Mouse (Mus musculus) erythroid progenitor cell, adult 5-6 weeks (primary cell): ENCODE data around the gene Rfwd3. TPM values are rescaled to one million over a fixed set of nuclear protein-coding genes. Genes with fewer than 3 reads are reported as not detected.
"Not testable (repeated sequence)": the region's sequence is repeated elsewhere in the genome, so short reads cannot be mapped to it uniquely, and the experiment has no call there.

Experiments used
- ATAC-seq: replicated peaks from 2 replicates; pipeline ENCODE4 v1.8.0; 2016; ENCODE audit warnings: moderate number of reproducible peaks, mild to moderate bottlenecking, moderate TSS enrichment, inconsistent platforms; ENCODE audit not compliant: poor library complexity, low FRiP score, severe bottlenecking
- total RNA-seq, 2 experiments: library from RNA; stranded (forward) in 1 of 2; stranded (reverse) in 1 of 2; fragments of 150-400 nt in 1 of 2; fragments of 186-747, 209-891 nt in 1 of 2; gene quantifications; 2 replicates each; pipeline versions ENCODE4 v1.2.3 to v1.2.4; 2015 to 2017; ENCODE audit warnings: low replicate concordance in 2 of 2

The Rfwd3 gene
- total RNA-seq, 2 experiments from 2014 or later: 127 to 138 TPM

DNA sequence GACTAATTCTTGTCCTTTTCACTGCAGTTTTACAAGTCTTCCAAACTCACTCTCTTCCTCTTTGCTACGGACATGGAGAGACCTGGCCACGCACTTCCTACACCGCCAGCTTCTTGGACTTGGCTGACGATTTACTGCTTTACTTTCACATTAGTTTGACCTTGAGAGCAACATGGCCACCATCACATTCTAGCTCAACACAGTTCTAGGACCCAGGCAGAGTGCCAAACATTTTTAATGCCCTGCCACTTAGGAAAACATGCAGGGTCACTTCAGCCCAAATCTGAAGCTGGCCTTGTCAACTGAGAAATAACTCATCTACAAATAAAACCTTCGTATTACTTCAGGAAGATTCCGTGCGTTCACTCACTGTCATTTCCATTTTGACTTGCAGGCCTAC is 8.3 kb downstream of the Rfwd3 start:
- no peak for ATAC-seq

DNA sequence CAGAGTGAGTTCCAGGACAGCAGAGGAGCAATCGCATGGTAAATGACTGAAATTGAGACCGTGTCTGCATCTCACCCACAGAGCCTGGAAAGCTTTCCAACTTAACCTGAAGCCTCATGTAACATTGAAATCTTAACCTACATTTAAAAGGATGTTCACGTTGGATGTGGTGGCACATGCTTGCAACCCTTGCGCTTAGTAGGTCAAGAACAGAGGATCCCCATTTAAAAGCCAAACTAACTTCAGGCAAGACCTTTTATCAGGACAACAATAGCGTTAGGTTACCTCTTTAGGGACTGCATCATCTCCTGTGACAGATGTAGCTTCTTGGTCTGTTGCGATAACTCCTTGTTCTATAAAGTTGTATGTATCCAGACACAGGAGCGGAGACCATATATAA is 9.4 kb downstream of the Rfwd3 start:
- no peak for ATAC-seq

DNA sequence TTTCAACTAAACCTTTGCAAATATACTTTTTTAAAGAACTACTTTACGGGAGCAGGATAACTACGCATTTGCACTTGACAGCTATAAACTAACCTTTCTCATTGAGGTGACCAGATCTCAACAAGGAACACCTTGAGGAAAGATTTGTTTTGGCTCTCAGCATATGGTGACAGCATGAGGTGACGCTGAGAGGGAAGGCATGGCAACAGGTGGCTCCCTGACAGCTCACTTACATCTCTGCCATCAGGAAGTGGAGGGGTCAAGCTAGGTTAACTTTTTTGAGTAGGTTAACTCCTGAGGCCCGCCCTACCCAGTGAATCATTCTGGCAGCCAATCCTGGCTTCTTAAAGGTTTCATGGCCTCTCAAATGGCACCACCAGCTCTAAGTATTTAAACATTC is 14.4 kb downstream of the Rfwd3 start:
- no peak for ATAC-seq

DNA sequence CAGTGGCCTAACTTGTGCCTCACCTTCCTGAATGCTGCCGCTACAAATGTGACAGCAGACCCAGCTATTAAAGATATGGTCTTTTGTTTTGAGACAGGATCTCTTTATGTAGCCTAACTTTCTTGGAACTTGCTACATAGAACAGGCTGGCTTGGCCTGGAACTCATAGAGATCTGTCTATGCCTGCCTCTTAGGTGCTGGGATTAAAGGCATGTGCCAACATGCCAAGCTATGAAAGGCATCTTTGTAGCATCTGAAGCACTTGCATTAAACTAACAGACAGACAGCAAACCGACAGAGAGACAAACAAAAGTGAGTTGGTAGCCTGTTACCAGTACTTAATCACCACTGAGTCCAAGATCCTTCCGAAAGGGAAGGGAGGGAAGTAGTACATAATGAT is 17.9 kb downstream of the Rfwd3 start:
- ATAC-seq: no peak

DNA sequence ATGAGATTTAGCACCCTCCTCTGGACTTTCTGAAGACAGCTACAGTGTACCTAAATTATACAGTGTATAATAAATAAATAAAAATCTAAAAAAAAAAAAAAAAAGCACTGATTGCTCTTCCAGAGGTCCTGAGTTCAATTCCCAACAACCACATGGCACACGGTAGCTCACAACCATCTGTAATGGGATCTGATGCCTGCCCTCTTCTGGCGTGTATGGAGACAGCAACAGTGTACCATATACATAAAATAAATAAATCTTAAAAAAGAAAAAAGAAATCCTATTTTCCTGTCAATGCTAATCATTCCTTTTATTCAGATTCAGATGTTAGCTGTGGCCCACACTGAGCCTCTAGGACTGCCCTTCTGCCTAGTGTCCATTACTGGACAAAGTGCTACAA is 31.7 kb downstream of the Rfwd3 start:
- ATAC-seq: no peak

DNA sequence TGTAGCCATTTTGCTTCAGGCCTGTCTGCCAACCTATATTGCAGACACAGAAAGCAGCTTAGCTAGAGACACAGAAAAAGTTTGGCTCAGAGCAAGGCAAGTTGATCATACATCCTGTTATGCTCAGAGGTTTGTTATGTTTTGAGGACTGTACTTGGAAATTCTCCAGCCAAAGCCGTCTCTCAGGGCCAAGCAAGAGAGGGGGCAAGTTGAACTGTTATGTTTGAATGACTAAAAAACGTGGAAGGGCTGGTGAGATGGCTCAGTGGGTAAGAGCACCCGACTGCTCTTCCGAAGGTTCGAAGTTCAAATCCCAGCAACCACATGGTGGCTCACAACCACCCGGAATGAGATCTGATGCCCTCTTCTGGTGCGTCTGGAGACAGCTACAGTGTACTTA is 33.9 kb downstream of the Rfwd3 start:
- not testable (repeated sequence) for ATAC-seq

DNA sequence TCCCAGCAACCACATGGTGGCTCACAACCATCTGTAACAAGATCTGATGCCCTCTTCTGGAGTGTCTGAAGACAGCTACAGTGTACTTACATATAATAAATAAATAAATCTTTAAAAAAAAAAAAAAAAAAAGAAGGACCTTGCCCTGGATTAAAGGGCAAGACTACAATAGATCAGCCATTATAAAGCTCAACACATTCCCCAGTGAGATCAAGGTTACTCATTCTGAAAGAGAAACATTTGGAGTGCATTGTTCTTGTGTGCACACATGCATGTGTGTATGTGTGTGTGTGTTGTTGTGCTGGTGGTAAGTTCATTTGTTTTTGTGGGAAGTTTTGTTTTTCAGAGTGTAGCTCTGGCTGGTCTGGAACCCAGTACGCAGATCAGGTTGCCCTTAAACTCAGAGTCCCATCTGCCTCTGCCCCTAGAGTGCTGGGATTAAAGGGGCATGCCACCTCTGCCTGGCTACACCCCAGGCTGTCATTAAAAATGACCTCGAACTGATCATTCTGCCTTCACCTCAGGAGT is 35.3 kb downstream of the Rfwd3 start:
- no peak for ATAC-seq

DNA sequence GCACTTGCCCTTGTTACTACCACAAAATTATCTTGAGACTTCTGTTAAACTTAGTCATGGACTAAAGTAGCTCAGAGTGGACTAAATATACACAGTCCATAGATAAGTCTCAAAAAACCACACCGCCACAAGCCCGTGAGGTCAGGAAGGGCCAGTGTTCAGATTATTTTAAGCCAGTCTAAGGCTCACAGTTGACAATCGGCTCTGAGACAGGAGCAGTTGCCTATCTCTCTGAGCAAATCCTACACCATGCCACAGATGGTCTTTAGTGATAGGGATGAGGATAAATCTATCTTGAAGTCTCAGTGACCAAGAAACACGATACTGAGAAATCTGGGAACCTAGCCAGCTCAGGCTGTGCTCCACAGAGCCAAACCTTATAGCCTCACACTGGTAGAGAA is 38.0 kb downstream of the Rfwd3 start:
- no peak for ATAC-seq

DNA sequence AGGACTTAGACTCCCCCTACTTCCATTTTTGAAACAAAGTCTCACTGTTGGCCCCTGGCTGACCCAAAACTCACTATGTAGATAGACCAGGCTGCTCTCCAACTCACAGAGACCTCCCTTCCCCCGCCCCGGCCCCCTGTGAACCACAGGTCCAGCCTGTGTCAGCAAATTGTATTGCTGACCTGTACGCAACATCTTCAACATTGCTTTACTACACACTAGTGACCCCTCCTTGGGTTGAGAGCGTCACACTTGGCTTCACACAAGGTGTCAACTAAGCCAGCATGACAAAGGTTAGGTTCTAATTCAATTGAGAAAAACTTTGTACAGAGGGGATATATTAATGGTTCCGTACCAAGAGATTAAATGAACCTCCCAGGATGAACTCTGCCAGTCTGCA is 39.8 kb downstream of the Rfwd3 start:
- ATAC-seq: no peak

DNA sequence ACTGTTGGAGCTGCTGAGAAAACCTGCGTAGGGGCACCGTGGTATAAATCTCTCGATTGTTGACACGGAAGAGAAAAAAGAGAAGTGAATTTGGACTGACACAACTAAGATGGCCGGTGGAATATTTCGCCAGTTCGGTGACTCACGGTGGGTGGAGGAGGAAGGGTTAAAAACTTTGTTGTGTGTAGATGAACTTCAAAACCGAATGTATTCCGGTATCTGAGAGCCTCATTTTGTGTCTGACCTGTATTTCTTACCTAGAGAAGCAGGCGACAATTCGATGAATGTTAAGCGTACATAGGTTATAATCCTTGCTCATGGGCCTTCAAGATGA is 40.6 kb downstream of the Rfwd3 start:
- ATAC-seq: no peak

DNA sequence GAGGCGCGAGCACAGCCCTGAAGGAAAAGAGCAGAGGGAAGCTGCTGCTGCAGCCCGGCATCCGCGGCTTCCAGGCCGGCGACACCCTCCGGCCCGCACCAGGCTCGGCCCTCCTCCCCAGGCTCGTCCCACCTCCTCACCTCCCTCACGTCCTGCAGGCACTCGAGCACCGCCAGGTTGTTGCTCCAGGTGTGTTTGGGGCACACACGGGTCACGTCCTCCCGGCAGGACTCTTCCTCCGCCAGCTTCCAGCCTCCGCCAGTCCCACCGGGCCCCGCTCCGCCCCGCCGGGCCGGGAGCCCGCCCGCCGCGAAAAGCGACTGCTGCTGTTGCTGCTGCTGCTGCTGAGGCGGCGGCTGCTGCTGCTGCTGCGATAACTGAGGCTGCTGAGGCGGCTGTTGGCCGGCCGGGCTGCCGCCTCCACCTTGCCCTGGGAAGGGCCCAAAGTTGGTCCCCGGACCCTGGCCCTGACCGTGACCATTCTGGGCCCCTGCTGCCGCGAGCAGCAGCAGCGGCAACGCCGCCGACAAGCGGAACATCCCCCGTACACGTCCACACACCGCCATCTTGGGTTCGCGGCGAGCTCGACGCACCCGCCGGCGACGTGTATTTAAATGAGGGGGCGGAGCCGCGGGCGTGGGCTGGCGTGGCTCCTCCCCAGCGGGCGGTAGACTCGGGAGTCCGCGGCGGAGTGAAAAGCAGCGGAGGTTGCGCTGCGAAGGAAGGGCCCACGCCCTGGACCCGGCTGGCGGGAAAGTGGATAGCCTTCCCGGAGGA is 41.2 kb downstream of the Rfwd3 start, which contains the start of gene Glg1:
Gene Glg1, minus strand, starts transcription at position 586 of the 777 bp plus-strand sequence.
- ATAC-seq: peak; percentile 98

DNA sequence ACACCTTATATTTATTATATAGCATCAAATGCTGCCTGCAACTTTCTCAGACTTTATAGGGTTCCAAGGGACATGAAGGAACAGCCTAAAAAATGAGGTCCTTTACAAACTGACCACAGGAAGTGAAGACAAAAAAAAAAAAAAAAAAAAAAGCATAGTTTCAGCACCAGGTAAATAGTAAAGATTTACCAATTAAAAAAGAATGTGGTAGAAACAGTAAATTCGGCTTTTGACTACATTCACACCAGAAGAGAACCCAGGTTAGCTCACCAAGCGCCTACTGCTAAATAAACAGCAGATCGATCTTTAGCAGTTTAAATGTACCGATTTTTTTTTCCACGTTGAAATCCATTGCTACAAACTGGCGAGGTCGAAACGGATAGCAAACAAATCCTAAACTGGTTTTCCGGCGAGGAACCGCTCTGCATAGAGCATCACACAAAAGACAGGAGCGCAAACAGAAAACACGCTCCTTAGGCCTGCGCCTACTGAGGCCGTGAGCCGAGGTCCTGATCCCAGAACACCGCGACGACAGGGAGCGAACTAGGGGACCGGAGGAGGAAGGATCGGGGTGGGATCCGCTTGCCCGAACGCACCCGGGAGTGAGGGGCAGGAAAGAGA is 41.9 kb downstream of the Rfwd3 start:
- peak; percentile 33 for ATAC-seq

DNA sequence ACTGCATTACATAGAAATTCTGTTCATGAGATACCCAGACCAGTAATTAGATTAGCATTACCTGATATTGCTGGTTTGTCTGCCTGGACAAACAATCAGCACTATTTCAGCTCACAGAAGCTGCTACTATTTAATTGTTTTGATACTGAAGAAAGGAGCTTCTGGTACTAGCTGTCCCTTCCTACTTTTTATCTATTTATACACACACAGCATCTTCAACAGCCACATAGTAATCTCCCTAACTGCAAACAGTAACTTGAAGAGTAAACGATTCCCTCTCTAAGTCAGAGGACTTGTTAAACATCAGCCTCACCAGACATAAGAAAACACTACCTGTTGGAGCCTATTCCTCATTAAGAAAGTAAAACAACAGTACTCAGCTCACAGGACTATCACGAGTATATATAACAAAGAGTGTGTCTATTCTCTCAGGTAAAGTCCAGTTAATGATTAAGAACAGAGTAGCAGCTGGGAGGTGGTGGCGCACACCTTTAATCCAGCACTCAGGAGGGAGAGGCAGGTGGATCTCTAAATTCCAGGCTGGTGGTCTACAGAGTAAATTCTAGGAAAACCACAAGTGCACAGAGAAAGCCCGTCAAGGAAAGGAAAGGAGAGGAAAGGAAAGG is 47.4 kb downstream of the Rfwd3 start:
- ATAC-seq: peak; percentile 49

DNA sequence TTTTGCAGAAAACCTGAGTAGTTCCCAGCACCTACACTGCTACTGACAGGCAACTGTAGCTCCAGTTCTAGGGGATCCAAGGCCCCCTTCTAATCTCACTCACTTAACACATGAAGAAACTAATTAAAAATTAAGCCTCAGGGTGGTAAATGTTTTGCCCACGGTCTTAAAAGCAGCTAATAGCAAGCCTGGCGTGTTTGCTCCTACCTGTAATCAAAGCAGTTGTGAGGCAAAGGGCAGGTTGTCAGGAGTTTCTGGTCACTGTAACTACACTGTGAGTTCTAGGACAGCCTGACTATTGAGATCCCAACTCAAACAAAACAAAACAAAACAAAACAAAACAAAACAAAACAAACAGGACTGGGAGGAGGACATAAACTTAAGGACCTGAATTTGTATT is 49.9 kb downstream of the Rfwd3 start:
- no peak for ATAC-seq

DNA sequence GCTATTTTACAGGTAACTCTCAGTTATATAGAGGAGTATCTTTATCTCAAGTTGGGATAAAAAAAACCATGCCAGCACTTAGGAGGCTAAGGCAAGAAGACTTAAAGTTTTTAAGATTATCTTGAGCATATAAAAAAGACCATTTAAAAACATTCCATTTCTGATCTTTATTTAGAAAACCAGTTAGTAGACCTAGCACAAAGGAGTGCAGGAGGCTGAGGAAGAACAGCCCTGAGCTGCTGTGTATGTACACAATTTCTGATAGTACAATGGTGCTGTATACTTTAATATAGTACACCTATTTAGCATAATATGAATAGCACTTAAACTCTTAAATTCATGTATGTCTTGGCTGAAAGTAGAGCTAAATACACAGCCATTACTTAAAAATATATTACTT is 51.9 kb downstream of the Rfwd3 start:
- ATAC-seq: no peak

DNA sequence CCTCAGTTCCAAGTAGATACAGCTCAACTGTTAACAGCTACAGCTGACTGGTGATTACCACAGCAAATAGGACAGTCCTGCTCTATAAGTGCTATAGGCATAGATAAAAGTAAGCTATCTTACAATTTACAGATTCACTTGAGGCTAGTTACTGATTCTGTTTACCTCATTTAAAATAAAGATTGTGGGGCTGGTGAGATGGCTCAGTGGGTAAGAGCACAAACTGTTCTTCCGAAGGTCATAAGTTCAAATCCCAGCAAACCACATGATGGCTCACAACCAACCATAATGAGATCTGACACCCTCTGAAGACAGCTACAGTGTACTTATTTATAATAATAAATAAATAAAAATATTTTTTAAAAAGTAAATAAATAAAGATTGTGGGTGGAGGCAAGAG is 53.2 kb downstream of the Rfwd3 start:
- ATAC-seq: not testable (repeated sequence)

DNA sequence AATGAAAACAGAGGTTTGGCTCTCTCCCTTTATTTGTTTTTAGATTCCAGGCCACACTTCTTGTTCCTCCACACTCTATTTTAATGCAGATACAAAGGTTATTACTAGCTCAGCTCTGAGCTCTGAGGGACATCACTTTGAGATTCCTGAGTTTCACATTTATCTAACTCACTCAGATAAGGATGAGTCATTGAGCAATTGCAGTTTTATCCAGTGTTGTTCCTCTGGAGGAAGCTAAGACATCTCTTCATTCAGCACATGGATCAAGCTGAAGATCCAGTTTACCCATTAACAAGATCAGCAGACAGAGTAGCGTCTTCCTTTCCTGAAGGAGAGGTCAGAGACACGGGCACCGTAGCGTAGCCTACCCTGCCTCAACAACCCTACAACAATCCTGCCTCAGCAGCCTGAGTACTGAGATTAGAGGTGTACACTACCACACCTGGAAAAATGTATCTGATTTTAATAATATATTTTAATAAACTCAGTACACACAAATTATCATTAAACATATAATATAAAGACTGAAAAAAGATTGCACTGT is 53.7 kb downstream of the Rfwd3 start:
- no peak for ATAC-seq

DNA sequence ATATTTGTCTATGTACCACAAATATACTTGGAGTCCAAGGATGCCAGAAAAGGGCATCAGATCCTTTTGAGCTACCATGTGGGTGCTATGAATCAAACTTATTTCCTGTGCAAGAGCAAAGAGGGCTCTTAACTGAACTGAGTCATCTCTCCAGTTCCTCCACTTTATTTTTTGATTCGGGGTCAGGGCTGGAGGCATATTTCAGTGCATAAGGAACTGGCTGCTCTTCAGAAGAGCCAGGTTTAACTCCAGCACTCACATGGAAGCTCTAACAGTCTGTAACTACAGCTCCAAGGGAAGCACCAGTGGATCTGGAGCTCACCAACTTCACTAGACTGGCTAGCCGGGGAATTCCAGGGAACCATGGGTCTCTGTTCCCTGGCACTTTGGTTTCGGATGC is 62.7 kb downstream of the Rfwd3 start:
- no peak for ATAC-seq

DNA sequence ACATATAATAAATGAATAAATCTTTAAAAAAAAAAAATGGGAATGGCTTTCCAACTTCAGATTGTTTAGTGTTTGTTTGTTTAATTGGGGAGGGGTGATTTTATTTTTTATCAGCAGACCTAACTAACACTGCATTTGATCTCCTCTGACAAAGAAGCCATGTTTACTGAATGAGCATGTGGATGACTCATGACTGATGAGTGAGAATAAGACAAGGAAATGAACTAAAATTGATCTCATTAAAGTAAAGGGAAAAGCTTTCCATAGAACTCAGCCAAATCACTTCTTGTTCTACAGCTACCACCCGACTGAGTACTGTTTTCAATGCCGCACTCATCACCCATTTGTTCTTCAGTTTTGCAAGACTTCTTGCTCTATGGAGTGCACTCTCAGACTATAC is 66.3 kb downstream of the Rfwd3 start:
- ATAC-seq: no peak

DNA sequence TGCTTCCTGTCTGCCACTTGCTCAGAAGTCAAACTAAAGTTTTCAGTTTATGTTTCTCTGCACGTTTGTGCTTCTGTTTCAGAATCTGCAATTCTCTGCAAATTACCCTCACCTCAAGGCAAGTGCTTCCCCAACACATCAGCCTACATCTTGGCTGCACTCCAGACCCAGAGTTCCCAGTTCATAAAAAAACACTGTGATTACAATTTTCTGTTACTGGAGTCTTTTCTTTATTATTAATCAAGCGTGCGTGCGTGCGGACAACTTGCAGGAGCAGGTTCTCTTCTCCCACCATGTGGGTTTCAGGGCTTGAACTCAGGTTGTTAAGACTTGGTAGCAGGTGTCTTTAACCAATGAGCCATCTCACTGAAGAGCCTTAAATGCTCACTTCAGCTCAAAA is 75.9 kb downstream of the Rfwd3 start:
- ATAC-seq: no peak
